Mouse (Mus musculus) forelimb bud, embryonic 11.5 days (tissue): Measurements from ENCODE around the gene Dnttip1.

ENCODE experiments used
- DNase-seq: peaks from one replicate; pipeline ENCODE4 v3.0.0-alpha.2; 2012; ENCODE audit warnings: low read depth, low spot score

The Dnttip1 gene

GRCm38 (mm10) chr2:164754105-164754504 lies 8.3 kb downstream of the Dnttip1 start:
- DNase-seq, result no peak

- DNase-seq, result no peak
Measured at GRCm38 (mm10) chr2:164754800-164755199, 9.0 kb downstream of the Dnttip1 start.

- DNase-seq, result no peak
Measured at GRCm38 (mm10) chr2:164757841-164758240, 12.1 kb downstream of the Dnttip1 start.

GRCm38 (mm10) chr2:164758692-164759091 lies 12.9 kb downstream of the Dnttip1 start:
- no peak for DNase-seq

GRCm38 (mm10) chr2:164760059-164760833 lies 14.5 kb downstream of the Dnttip1 start:
- DNase-seq, result no peak

- DNase-seq, result no peak
Measured at GRCm38 (mm10) chr2:164761502-164761901, 15.7 kb downstream of the Dnttip1 start.

DNA sequence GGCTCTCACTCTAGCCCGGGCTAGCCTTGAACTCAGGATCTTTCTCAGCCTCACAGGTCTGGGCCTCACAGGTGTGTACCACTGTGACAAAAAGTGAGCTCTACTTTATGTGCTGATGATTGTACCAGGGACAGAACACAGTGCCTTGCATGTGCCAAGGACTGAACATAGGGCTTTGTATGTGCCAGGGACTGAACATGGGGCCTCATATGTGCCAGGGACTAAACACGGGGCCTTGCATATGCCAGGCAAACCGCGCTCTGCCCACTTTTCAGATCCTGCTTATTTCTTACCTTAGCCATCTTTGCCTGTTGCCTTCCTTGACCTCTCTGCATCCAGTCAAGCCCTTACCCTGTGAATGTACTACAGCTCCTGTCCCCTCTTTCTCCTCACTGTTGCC lies 16.2 kb downstream of the Dnttip1 start:
- no peak for DNase-seq

GRCm38 (mm10) chr2:164762593-164762992 lies 16.8 kb downstream of the Dnttip1 start:
- DNase-seq, result no peak

DNA sequence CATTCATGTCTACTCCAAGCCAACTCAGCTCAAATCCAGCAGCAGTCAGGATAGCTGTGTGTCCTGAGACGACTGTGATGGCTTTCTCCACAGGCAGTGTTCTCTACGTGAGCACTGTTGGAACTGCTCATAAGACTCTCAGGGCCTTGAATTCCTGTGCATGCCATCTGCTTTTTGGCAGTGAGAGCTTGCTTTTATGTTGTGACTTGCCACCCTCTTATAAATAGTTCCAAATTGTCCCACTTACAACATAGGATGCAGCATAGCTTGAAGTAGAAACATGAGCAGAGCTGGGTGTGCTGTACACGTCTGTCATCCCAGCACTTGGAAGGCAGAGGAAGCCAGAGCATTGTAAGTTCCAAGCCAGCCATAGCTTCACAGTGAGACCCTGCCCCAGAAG lies 20.1 kb downstream of the Dnttip1 start:
- DNase-seq, result no peak

- DNase-seq, result no peak
Measured at GRCm38 (mm10) chr2:164767812-164768540, 22.2 kb downstream of the Dnttip1 start.

- peak; percentile 98 for DNase-seq
Measured at GRCm38 (mm10) chr2:164769258-164770037, 23.7 kb downstream of the Dnttip1 start, which contains the start of gene Ube2c. Gene Ube2c (plus strand): TSS chr2:164769898.

DNA sequence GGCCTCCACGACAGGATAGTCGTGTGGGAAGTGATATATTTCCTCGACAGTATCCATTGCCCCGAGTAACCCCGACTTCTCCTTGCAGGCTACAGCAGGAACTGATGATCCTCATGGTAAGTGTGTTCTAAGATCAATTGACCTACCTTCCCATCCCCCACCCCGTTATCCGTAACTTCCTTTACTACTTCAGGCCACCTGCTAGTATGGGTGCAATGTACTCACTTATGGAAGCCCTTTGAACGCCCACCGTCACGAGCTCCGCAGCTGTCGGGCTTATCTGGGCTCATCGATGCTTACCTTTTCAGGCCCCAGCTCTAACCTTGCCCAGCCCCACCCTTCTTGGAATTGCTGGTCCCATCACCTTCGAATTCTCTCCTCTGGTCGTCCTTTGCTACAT lies 24.5 kb downstream of the Dnttip1 start:
- no peak for DNase-seq

GRCm38 (mm10) chr2:164771123-164771522 lies 25.3 kb downstream of the Dnttip1 start:
- DNase-seq, result no peak

DNA sequence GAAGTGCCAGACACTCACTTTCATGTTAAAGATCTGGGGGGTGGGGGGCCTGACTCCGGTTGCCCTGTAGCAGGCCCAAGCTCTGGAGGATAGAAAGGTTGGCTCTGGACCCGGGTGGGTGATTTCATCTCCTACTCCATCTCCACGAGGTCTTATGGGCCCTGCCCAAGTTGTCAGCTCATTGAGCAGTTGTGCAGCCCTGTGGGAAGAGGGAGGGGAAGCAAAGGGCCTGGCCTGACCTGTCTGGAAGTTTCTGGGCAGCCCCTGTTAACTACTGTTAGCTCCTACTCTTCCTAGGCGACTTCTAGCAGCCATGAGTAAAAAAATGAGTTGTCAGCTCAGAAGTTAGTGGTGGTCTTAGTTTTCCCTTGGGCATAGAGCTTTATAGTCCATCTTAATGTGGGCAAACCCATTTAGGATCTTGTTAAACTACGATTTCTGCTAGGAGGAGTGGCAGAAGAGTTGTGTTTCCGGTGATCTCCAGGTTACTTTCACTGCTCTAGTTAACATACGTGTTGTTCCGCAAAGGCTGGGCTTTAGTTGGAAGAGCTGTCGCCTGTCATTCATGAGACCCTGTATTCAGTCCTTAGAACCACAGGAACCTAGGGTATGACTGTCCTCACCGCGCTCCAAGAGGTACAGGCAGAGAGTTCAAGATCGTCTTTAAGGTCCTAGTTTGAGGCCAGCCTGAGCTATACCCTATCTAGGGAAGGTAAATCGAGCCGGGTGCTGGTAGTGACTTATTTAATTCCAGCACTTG lies 27.6 kb downstream of the Dnttip1 start:
- no peak for DNase-seq

DNA sequence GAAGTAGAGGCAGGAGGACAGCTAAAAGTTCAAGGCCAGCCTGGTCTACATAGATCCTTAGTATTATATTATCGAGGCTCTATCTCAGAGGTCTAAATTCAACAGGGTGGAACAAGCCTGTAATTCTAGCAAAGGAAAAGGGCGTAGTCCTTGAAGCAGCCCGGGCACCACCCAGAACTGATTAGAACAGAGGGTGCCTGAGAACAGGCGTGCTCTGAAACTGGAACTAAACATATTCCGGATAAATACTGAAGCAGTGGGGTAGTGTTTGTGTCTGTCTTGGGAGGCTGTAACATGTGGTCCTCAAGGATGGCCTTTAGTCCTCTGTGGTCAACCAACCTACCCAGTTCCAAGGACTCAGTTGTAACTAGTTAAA lies 28.2 kb downstream of the Dnttip1 start:
- no peak for DNase-seq

GRCm38 (mm10) chr2:164776130-164776529 lies 30.3 kb downstream of the Dnttip1 start:
- no peak for DNase-seq

DNA sequence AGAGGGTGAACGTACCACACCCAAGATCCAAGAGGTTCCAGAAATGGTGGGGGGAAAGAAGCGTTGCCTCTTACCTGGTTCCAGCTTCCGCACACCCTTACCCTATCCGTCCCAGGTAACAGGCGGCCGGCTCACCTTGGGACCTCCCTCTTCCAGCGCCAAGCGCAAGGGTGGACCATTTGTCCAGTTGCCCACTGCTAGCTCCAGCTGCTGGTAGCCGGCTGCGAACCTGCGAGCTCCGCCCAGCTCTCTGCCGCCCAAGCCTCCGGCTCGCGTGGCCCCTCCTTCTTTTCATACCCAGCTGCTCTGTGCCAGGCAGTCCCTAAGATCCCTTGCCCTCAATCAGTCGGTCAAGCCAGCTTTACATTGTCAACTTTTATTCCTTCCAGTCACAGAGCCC lies 31.0 kb downstream of the Dnttip1 start:
- no peak for DNase-seq

DNA sequence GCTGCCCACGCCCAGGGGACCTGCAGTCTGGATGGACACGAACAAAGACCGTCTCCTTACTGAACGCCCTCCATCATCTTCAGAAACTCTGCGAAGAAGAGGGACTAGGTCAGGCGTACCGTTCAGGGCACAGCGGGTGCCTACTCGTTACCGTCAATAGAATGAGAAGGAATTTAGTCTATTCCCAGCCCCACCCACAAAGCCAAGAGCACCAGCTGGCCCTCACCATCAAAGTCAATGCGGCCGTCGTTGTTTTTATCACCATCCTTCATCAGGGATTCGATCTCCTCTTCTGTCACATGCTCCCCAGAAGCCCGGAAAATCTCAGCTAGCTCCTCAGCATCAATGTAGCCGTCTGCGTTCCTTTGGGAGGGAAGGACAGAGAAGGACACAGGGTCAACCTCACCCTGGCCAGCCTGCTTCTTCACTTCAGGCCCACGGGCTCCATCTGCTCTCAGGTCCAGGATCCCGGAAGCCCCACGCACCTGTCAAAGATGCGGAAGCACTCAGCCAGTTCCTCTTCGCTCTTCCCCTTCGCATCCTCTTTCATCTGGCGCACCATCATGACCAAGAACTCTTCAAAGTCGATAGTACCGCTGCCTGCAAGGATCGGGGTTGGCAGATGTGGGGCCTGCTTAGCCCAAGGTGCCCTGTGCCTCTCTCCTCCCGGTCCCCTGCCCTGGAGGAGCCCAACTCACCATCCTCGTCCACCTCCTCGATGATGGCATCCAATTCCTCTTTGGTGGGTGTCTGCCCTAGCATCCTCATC lies 31.6 kb downstream of the Dnttip1 start:
- no peak for DNase-seq

DNA sequence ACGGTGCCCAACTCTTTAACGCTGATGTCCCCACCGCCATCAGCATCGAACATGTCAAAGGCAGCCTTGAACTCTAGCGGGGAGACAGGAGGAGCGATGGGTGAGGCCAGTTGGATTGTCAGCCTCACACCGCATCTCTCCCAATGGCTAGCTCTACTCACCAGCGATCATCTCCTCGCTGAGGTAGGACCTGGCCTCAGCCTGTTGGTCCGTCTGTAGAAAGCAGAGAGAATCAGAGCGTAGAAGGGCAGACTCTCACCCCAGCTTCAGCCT lies 32.2 kb downstream of the Dnttip1 start:
- DNase-seq, result no peak

GRCm38 (mm10) chr2:164778809-164779208 lies 33.0 kb downstream of the Dnttip1 start:
- no peak for DNase-seq

DNA sequence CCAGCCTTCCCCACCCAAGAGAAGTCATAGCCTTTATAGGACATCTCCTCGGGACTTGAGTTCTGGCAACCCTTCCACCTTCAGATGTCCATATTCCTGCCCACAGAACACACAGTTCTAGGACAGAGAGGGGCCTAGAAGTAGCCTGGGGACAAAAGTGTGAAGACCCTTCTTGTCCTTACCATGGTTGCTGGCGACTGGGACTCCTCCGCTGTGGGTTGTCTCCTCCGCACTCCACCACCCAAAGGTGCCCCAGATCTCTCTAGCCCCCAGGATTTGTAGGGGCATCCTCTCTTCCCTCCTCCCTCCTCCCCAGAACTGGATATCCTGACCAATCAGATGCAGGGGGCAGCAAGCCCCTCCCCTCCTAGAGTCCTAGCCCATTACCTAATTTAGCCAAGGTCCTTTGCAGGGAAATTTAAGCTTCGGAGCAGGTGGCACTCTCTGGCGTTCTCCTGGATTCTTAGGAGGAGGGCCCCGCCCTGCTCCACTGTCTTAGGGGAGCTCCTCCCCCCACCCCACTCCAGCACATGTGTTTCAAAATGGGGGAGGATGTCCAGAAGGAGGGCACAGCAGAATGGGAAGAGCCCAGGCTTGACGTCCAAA lies 33.8 kb downstream of the Dnttip1 start, which contains the start of gene Tnnc2:
Gene Tnnc2 (minus strand): TSS at position 487 of the 606 bp plus-strand sequence.
- DNase-seq, result no peak
